8 mouse cellular contexts compared by ENCODE assay signal in genomic region chr2:18688286-18688685, GRCm38 (mm10). TPM values are rescaled to one million over a fixed set of nuclear protein-coding genes. Genes with fewer than 3 reads are reported as not detected.
DNase-seq lines count a peak whose midpoint lies in the region; ATAC-seq and TF ChIP-seq lines count a peak whose summit lies in the region.

No protein-coding gene starts in this region.

- peaks cover 79% of the 10 kb centered on the region for H3K27me3 ChIP-seq in E14TG2a.4 (ENCODE audit: insufficient read depth, low read length)
- H3K27me3 ChIP-seq in forebrain, postnatal 0 days (ENCODE audit: insufficient read depth, low read length), result peaks cover 57% of the 10 kb centered on the region
- H3K27me3 ChIP-seq in liver, embryonic 14.5 days (ENCODE audit: control insufficient read depth, insufficient read depth, low read length), result peaks cover 70% of the 10 kb centered on the region

- H3K36me3 ChIP-seq in E14TG2a.4 (ENCODE audit: insufficient read depth, low read length), result no peaks in the 10 kb centered on the region
- peaks cover 8% of the 10 kb centered on the region for H3K36me3 ChIP-seq in forebrain, postnatal 0 days (ENCODE audit: insufficient read depth)
- no peaks in the 10 kb centered on the region for H3K36me3 ChIP-seq in liver, embryonic 14.5 days (replicated peaks; ENCODE audit: control insufficient read depth, insufficient read depth, low read depth)

- H3K4me2 ChIP-seq in forebrain, postnatal 0 days (ENCODE audit: low read depth), result peak overlapping the region; percentile 78
- peak overlapping the region; percentile 42 for H3K4me2 ChIP-seq in liver, embryonic 14.5 days (ENCODE audit: low read depth)

- H3K9me3 ChIP-seq in E14TG2a.4 (ENCODE audit: low read length), result peaks cover 24% of the 10 kb centered on the region
- no peaks in the 10 kb centered on the region for H3K9me3 ChIP-seq in forebrain, postnatal 0 days (ENCODE audit: low read length)
- H3K9me3 ChIP-seq in liver, embryonic 14.5 days (ENCODE audit: control insufficient read depth, low read length), result no peaks in the 10 kb centered on the region

- no peak overlapping the region for H3K9ac ChIP-seq in forebrain, postnatal 0 days
- no peak overlapping the region for H3K9ac ChIP-seq in liver, embryonic 14.5 days (replicated peaks)

- TF ChIP-seq EP300 in liver, embryonic 14.5 days (IDR thresholded peaks at IDR 0.05; ENCODE audit: low read depth), result no peak

- no peak for TF ChIP-seq CTCF in gastrocnemius, adult 2 months (IDR thresholded peaks at IDR 0.05)
- TF ChIP-seq CTCF in E14TG2a.4 (conservative IDR thresholded peaks at IDR 0.05; ENCODE audit: low read length), result no peak
- no peak for TF ChIP-seq CTCF in forebrain, postnatal 0 days (IDR thresholded peaks at IDR 0.05; ENCODE audit: low read depth)
- TF ChIP-seq CTCF in liver, embryonic 14.5 days (IDR thresholded peaks at IDR 0.05; ENCODE audit: low read depth), result no peak

- no peak overlapping the region for H3K27ac ChIP-seq in gastrocnemius, adult 2 months
- H3K27ac ChIP-seq in forebrain, postnatal 0 days (ENCODE audit: low read depth, low read length), result no peak overlapping the region
- no peak overlapping the region for H3K27ac ChIP-seq in liver, embryonic 14.5 days

- H3K4me3 ChIP-seq in gastrocnemius, adult 2 months, result peak overlapping the region; percentile 74
- H3K4me3 ChIP-seq in E14TG2a.4 (replicated peaks; ENCODE audit: low read length), result peak overlapping the region; percentile 73
- H3K4me3 ChIP-seq in forebrain, postnatal 0 days (ENCODE audit: low read depth, low read length), result peak overlapping the region; percentile 53
- peak overlapping the region in 1 of 2 experiments; percentile 35; a peak in 1 of 4 replicates for H3K4me3 ChIP-seq in liver, embryonic 14.5 days (ENCODE audit: insufficient read depth in 1 of 2, low read depth in 2 of 2, low read length in 2 of 2)

- no peak for ATAC-seq in forebrain, postnatal 0 days
- ATAC-seq in liver, embryonic 14.5 days (ENCODE audit: insufficient read depth), result no peak
- ATAC-seq in erythroblast, adult 5-6 weeks (replicated peaks; ENCODE audit: low FRiP score, poor library complexity, severe bottlenecking), result no peak

- WGBS in forebrain, postnatal 0 days, result 10% methylated on average over 6 of the region's 6 CpGs
- 4% methylated on average over 6 of the region's 6 CpGs for WGBS in liver, embryonic 14.5 days (ENCODE audit: insufficient replicate concordance)

- no peak for DNase-seq in gastrocnemius, adult 2 months
- DNase-seq in gastrocnemius, postnatal 25 days, result no peak
- DNase-seq in forebrain, postnatal 0 days, result peak; percentile 41
- DNase-seq in liver, embryonic 14.5 days (ENCODE audit: low read depth in 3 of 3, low spot score in 3 of 3), result no peak
- DNase-seq in right cerebral cortex, adult 18-20 months, result no peak
- DNase-seq in ovary, postnatal 36 days (ENCODE audit: low spot score), result no peak

- intact Hi-C loops in gastrocnemius, adult 2 months (cut with DNase I), result no loop called here

- H3K4me1 ChIP-seq in E14TG2a.4 (replicated peaks; ENCODE audit: low read depth, low read length), result peaks cover 16% of the 10 kb centered on the region
- 0 out of 2 replicates have a peak, but pooled peaks cover 5% of the 10 kb centered on the region for H3K4me1 ChIP-seq in forebrain, postnatal 0 days (ENCODE audit: insufficient read depth)
- H3K4me1 ChIP-seq in liver, embryonic 14.5 days (replicated peaks; ENCODE audit: control insufficient read depth in 2 of 2, insufficient read depth in 2 of 2, low read length in 1 of 2), result peaks cover 0 to 4% of the 10 kb centered on the region in 2 experiments; a peak in 1 of 4 replicates

RNA-seq across cellular contexts. Expression of gene Spag6, which starts 5.5 kb away (rescaled TPM):
- 1 to 10 TPM; 1.2 to 1.5 TPM for total RNA-seq in gastrocnemius, adult 2 months (2021)
- total RNA-seq in gastrocnemius, postnatal 25 days (2021), result under 1 TPM in 1 of 2 experiments, not detected in 1; 0.36 TPM
- total RNA-seq in forebrain, postnatal 0 days (2014; rRNA removed), result not detected in 2 replicates
- polyA plus RNA-seq in forebrain, postnatal 0 days (2015; fragmentation: Nextera tagmentation; extraction: Ambion mirVana), result 0.06 and 0.21 TPM in 2 replicates
- 0.13 TPM in 1 of 2 replicates, not detected in the other for polyA plus RNA-seq in liver, embryonic 14.5 days (2012; rRNA removed)
- not detected in 2 replicates for polyA plus RNA-seq in liver, embryonic 14.5 days (2014; fragmentation: Nextera tagmentation; extraction: Ambion mirVana)
- total RNA-seq in erythroblast, adult 5-6 weeks (2015; ENCODE audit: low replicate concordance), result not detected in 2 replicates
- 0.60 TPM in 1 of 2 replicates, not detected in the other for total RNA-seq in erythroblast, adult 5-6 weeks (2017; ENCODE audit: low replicate concordance)

RNA-seq across cellular contexts. Expression of gene Bmi1, which starts 11.5 kb away (rescaled TPM):
- total RNA-seq in gastrocnemius, adult 2 months (2021), result 10 to 100 TPM; 48.2 to 53.5 TPM
- 10 to 100 TPM; 29.9 to 42.7 TPM for total RNA-seq in gastrocnemius, postnatal 25 days (2021)
- 92.2 and 94.7 TPM in 2 replicates for total RNA-seq in forebrain, postnatal 0 days (2014; rRNA removed)
- 17.4 and 21.4 TPM in 2 replicates for polyA plus RNA-seq in forebrain, postnatal 0 days (2015; fragmentation: Nextera tagmentation; extraction: Ambion mirVana)
- polyA plus RNA-seq in liver, embryonic 14.5 days (2012; rRNA removed), result 3.8 and 5.8 TPM in 2 replicates
- polyA plus RNA-seq in liver, embryonic 14.5 days (2014; fragmentation: Nextera tagmentation; extraction: Ambion mirVana), result 5.5 and 5.8 TPM in 2 replicates
- 10.8 and 11.5 TPM in 2 replicates for total RNA-seq in erythroblast, adult 5-6 weeks (2015; ENCODE audit: low replicate concordance)
- total RNA-seq in erythroblast, adult 5-6 weeks (2017; ENCODE audit: low replicate concordance), result 5.3 and 14.9 TPM in 2 replicates

RNA-seq across cellular contexts. Expression of gene Commd3, which starts 16.1 kb away (rescaled TPM):
- 100 to 1,000 TPM in 1 of 2 experiments, 10 to 100 TPM in 1; 83.3 to 100 TPM for total RNA-seq in gastrocnemius, adult 2 months (2021)
- total RNA-seq in gastrocnemius, postnatal 25 days (2021), result 10 to 100 TPM; 89.2 to 91.5 TPM
- 164 and 184 TPM in 2 replicates for total RNA-seq in forebrain, postnatal 0 days (2014; rRNA removed)
- polyA plus RNA-seq in forebrain, postnatal 0 days (2015; fragmentation: Nextera tagmentation; extraction: Ambion mirVana), result 256 and 334 TPM in 2 replicates
- 27.0 and 36.2 TPM in 2 replicates for polyA plus RNA-seq in liver, embryonic 14.5 days (2012; rRNA removed)
- polyA plus RNA-seq in liver, embryonic 14.5 days (2014; fragmentation: Nextera tagmentation; extraction: Ambion mirVana), result 101 TPM in 2 replicates
- 32.6 and 37.3 TPM in 2 replicates for total RNA-seq in erythroblast, adult 5-6 weeks (2015; ENCODE audit: low replicate concordance)
- 34.3 and 51.4 TPM in 2 replicates for total RNA-seq in erythroblast, adult 5-6 weeks (2017; ENCODE audit: low replicate concordance)
